Mouse (Mus musculus): ENCODE data around the gene Gm44790. TPM values are rescaled to one million over a fixed set of nuclear protein-coding genes. Genes with fewer than 3 reads are reported as not detected.

The Gm44790 gene
- polyA plus RNA-seq, 1 experiment: 2.9 TPM

DNA sequence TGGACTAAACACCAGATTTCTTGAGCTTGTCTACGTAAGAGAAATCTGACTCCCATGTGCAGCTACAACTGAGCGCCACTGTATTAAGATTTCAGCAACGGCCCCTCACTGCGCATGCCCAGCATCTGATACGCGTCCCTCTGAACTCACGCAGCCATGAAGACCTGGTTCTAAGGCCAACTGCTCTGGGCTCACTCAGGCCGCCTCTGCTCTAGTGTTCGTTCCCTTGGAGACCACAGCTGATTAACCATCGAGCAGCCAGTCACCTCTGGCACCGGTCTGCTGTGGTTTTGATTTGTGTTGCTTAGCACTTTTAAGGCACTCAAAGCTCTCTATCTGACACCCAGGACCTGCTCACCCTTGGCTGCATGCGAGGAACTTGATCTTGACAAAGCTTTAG, 39.1 kb upstream of the Gm44790 start:
- no peak for TF ChIP-seq POLR2A (IDR thresholded peaks at IDR 0.05; ENCODE audit: low read depth, low read length)
- TF ChIP-seq CTCF (conservative IDR thresholded peaks at IDR 0.05; ENCODE audit: insufficient read depth, insufficient read length, low read depth, low read length): no peak
- WGBS: 28% methylated on average over 12 of the region's 12 CpGs
- H3K4me3 ChIP-seq (ENCODE audit: insufficient read depth, low read depth, low read length): no peak overlapping the region
- H3K4me1 ChIP-seq (ENCODE audit: control insufficient read depth, insufficient read depth, low read length): peaks cover 5% of the 10 kb centered on the region; the same call in 1 of the 2 replicates
- peak; percentile 86 for DNase-seq
- peak overlapping the region; percentile 85 for H3K27ac ChIP-seq (ENCODE audit: insufficient read depth, low read depth, low read length)
- H3K27me3 ChIP-seq (replicated peaks; ENCODE audit: control insufficient read depth, insufficient read depth, low read length): no peaks in the 10 kb centered on the region
- H3K36me3 ChIP-seq (ENCODE audit: control insufficient read depth, insufficient read depth, low read length): peaks cover 7% of the 10 kb centered on the region; the same call in 1 of the 2 replicates

DNA sequence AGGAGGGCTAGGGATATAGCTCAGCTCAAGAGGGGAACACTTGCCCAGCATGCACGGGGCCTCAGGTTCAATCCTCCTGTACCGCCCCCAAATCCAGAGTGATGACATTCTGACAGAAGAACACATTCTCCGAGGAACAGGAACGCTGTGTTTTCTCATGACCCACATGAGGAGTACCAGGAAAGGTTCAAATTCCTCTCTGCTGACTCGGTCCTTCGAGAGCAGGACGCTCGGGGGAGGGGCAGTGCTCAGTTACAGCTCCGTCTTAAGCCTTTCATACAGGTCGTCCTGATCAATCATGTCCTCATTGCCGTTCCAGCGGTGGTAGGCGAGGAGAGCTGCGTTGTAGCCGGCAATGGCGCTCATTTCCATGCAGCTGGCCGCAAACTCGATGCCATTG, 38.0 kb upstream of the Gm44790 start:
- H3K27ac ChIP-seq (ENCODE audit: insufficient read depth, low read depth, low read length): peak overlapping the region; percentile 62
- peak; percentile 64 for DNase-seq
- H3K4me3 ChIP-seq (ENCODE audit: insufficient read depth, low read depth, low read length): no peak overlapping the region
- H3K27me3 ChIP-seq (replicated peaks; ENCODE audit: control insufficient read depth, insufficient read depth, low read length): no peaks in the 10 kb centered on the region
- WGBS: 54% methylated on average over 18 of the region's 18 CpGs
- H3K4me1 ChIP-seq (ENCODE audit: control insufficient read depth, insufficient read depth, low read length): peaks cover 5% of the 10 kb centered on the region; the same call in 1 of the 2 replicates
- TF ChIP-seq POLR2A (IDR thresholded peaks at IDR 0.05; ENCODE audit: low read depth, low read length) (no peak), CTCF (conservative IDR thresholded peaks at IDR 0.05; ENCODE audit: insufficient read depth, insufficient read length, low read depth, low read length) (no peak)
- peaks cover 7% of the 10 kb centered on the region; the same call in 1 of the 2 replicates for H3K36me3 ChIP-seq (ENCODE audit: control insufficient read depth, insufficient read depth, low read length)

DNA sequence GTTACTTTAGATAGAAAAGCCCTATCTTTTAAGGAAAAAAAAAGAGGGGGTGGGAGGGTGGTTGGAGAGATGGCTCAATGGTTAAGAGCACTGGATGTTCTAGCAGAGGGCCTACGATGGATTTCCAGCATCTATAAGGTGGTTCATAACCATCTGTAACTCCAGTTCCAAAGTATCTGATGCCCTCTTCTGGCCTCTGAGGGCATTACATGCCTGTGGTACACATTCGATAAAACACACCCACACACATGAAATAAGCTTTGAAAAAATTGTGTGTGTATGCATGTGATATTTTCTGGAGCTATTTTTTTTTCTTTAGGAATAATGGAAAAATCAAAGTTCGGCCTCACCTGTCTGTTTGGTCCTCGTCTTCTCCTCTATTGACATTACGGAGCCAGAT, 35.1 kb upstream of the Gm44790 start:
- no peak for TF ChIP-seq CTCF (conservative IDR thresholded peaks at IDR 0.05; ENCODE audit: insufficient read depth, insufficient read length, low read depth, low read length)
- peaks cover 7% of the 10 kb centered on the region; the same call in 1 of the 2 replicates for H3K36me3 ChIP-seq (ENCODE audit: control insufficient read depth, insufficient read depth, low read length)

DNA sequence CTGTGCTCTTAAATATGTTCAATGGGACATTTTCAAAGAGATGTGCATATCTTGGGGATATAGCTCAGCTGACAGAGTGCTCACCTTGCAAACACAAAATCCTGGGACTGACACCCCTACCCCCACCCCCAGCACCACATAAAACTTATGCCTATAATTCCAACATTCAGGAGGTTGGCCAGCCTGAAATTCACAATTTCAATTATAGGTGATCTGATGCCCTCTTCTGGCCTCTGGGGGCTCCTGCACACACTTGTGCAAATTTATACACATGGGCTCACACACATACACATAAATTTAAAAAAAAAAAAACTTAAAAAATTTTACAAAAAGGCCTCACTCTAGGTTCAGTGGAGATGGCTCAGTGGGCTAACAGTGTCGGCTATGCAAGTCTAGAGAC, 33.3 kb upstream of the Gm44790 start:
- DNase-seq: no peak
- 97% methylated on average over 1 of the region's 1 CpGs for WGBS
- Histone ChIP-seq H3K27me3 (replicated peaks; ENCODE audit: control insufficient read depth, insufficient read depth, low read length) (no peaks in the 10 kb centered on the region), H3K4me1 (ENCODE audit: control insufficient read depth, insufficient read depth, low read length) (peaks cover 11% of the 10 kb centered on the region; the same call in 1 of the 2 replicates), H3K4me3 (ENCODE audit: insufficient read depth, low read depth, low read length) (no peak overlapping the region), H3K36me3 (ENCODE audit: control insufficient read depth, insufficient read depth, low read length) (peaks cover 7% of the 10 kb centered on the region; the same call in 1 of the 2 replicates), H3K27ac (ENCODE audit: insufficient read depth, low read depth, low read length) (no peak overlapping the region)
- TF ChIP-seq POLR2A (IDR thresholded peaks at IDR 0.05; ENCODE audit: low read depth, low read length) (no peak), CTCF (conservative IDR thresholded peaks at IDR 0.05; ENCODE audit: insufficient read depth, insufficient read length, low read depth, low read length) (peak; percentile 33)

More for the DNA sequence above, 35.1 kb upstream of the Gm44790 start:
- DNase-seq: no peak
- H3K27me3 ChIP-seq (replicated peaks; ENCODE audit: control insufficient read depth, insufficient read depth, low read length): no peaks in the 10 kb centered on the region
- H3K4me1 ChIP-seq (ENCODE audit: control insufficient read depth, insufficient read depth, low read length): peaks cover 11% of the 10 kb centered on the region; the same call in 1 of the 2 replicates
- H3K27ac ChIP-seq (ENCODE audit: insufficient read depth, low read depth, low read length): no peak overlapping the region
- 98% methylated on average over 5 of the region's 5 CpGs for WGBS
- H3K4me3 ChIP-seq (ENCODE audit: insufficient read depth, low read depth, low read length): no peak overlapping the region

DNA sequence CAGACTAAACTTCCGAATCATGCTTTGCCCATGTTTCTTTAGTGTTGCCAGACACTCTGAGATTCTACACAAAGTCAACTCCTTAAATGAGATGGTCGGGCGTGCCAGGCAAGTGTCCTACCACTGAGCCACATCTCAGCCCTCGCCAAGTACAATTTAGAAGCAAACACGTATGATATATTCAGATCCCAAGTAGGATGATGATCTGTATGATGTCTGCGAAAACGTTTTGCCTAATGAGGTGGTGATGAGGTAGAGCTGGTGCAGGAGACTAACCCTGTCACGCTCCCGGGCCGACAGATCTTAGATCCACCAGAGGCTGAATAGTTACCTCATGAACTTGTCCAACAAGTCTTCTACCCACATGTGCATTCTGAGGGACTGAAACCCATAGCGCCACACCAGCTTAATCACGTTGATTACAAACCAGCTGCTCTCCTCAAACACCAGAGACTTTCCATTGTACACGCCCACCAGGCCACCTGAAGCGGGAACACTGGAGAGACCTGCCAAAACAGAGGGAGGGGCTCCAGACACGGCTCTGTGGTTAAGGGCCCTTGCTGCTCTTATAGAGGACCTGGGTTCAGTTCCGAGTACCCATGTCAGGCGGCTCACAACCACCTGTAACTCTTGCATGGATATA, 32.3 kb upstream of the Gm44790 start:
- no peak for TF ChIP-seq POLR2A (IDR thresholded peaks at IDR 0.05; ENCODE audit: low read depth, low read length)
- no peak for TF ChIP-seq CTCF (conservative IDR thresholded peaks at IDR 0.05; ENCODE audit: insufficient read depth, insufficient read length, low read depth, low read length)
- 82% methylated on average over 17 of the region's 17 CpGs for WGBS
- H3K36me3 ChIP-seq (ENCODE audit: control insufficient read depth, insufficient read depth, low read length): peaks cover 7% of the 10 kb centered on the region; the same call in 1 of the 2 replicates

DNA sequence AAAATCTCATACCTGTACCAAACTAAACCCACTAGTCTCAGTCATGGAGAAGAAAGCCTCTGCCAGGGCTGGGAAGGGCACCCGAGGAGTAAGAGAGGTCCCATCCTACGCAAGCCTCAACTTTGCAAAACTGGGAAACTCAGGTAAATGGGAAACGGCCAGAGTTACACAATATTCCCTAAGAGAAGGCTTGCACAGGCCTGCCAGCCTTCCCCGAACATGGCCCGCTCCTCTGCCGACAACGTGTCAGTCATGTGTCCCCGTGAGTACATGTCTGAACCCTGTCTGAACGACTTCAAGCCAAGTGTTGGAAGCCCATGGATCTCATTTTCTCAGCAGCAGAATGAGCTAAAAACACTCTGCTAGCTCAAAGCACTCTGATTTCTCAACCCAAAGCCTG, 31.4 kb upstream of the Gm44790 start:
- Histone ChIP-seq H3K4me1 (ENCODE audit: control insufficient read depth, insufficient read depth, low read length) (peaks cover 6% of the 10 kb centered on the region; the same call in 1 of the 2 replicates), H3K4me3 (ENCODE audit: insufficient read depth, low read depth, low read length) (no peak overlapping the region), H3K36me3 (ENCODE audit: control insufficient read depth, insufficient read depth, low read length) (peaks cover 7% of the 10 kb centered on the region; the same call in 1 of the 2 replicates), H3K27me3 (replicated peaks; ENCODE audit: control insufficient read depth, insufficient read depth, low read length) (no peaks in the 10 kb centered on the region), H3K27ac (ENCODE audit: insufficient read depth, low read depth, low read length) (no peak overlapping the region)
- DNase-seq: no peak
- no peak for TF ChIP-seq POLR2A (IDR thresholded peaks at IDR 0.05; ENCODE audit: low read depth, low read length)
- TF ChIP-seq CTCF (conservative IDR thresholded peaks at IDR 0.05; ENCODE audit: insufficient read depth, insufficient read length, low read depth, low read length): no peak
- 87% methylated on average over 9 of the region's 9 CpGs for WGBS

More for the DNA sequence above, 32.3 kb upstream of the Gm44790 start:
- no peak overlapping the region for H3K27ac ChIP-seq (ENCODE audit: insufficient read depth, low read depth, low read length)
- H3K4me3 ChIP-seq (ENCODE audit: insufficient read depth, low read depth, low read length): no peak overlapping the region
- no peaks in the 10 kb centered on the region for H3K27me3 ChIP-seq (replicated peaks; ENCODE audit: control insufficient read depth, insufficient read depth, low read length)
- H3K4me1 ChIP-seq (ENCODE audit: control insufficient read depth, insufficient read depth, low read length): peaks cover 6% of the 10 kb centered on the region; the same call in 1 of the 2 replicates
- DNase-seq: no peak

DNA sequence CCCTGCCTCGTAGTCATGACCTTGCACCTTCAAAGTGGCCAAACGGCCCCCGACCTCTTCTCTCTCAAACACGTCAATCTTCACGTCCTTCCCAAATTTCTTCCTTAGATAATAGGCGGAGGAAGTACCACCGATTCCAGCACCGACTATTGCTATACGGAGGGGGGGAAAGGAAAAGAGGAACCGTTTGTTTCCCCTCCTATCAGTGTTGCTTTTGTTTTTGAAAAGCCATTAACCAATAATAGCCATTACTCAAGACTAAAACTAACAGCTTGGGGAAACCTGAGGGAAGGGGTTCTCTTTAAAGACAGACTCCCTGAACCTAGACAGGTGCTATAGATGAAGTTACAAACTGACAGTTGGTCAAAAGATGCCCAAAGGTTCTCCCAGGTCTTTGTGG, 30.5 kb upstream of the Gm44790 start:
- no peak for TF ChIP-seq POLR2A (IDR thresholded peaks at IDR 0.05; ENCODE audit: low read depth, low read length)
- TF ChIP-seq CTCF (conservative IDR thresholded peaks at IDR 0.05; ENCODE audit: insufficient read depth, insufficient read length, low read depth, low read length): no peak
- 25% methylated on average over 10 of the region's 10 CpGs for WGBS
- Histone ChIP-seq H3K27ac (ENCODE audit: insufficient read depth, low read depth, low read length) (no peak overlapping the region), H3K27me3 (replicated peaks; ENCODE audit: control insufficient read depth, insufficient read depth, low read length) (no peaks in the 10 kb centered on the region), H3K4me3 (ENCODE audit: insufficient read depth, low read depth, low read length) (peak overlapping the region; percentile 88), H3K36me3 (ENCODE audit: control insufficient read depth, insufficient read depth, low read length) (peaks cover 7% of the 10 kb centered on the region; the same call in 1 of the 2 replicates), H3K4me1 (ENCODE audit: control insufficient read depth, insufficient read depth, low read length) (peaks cover 6% of the 10 kb centered on the region; the same call in 1 of the 2 replicates)
- DNase-seq: no peak
